Mouse (Mus musculus) embryonic facial prominence, embryonic 10.5 days (tissue): ENCODE measurements around the gene Egf. TPM values are rescaled to one million over a fixed set of nuclear protein-coding genes. Genes with fewer than 3 reads are reported as not detected.

Experiments used
- DNase-seq: peaks from one replicate; pipeline ENCODE4 v3.0.0-alpha.2; 2017; ENCODE audit warnings: low spot score
- H3K27ac ChIP-seq: fragments of 300-500 bp; sonication (generic); replicated peaks from 2 replicates; pipeline ENCODE4 v1.5.1; 2016; ENCODE audit warnings: mild to moderate bottlenecking
- H3K27me3 ChIP-seq: fragments of 300-500 bp; sonication (generic); replicated peaks from 2 replicates; pipeline ENCODE4 v1.6.1; 2016; ENCODE audit warnings: low read depth, mild to moderate bottlenecking; ENCODE audit not compliant: poor library complexity, severe bottlenecking
- H3K36me3 ChIP-seq: fragments of 300-500 bp; sonication (generic); replicated peaks from 2 replicates; pipeline ENCODE4 v1.6.1; 2016; ENCODE audit warnings: mild to moderate bottlenecking, moderate library complexity
- H3K4me1 ChIP-seq: fragments of 300-500 bp; sonication (generic); 2 replicates; pipeline ENCODE4 v1.6.1; 2016
- H3K4me3 ChIP-seq: fragments of 300-500 bp; sonication (generic); 2 replicates; pipeline ENCODE4 v1.5.1; 2016; ENCODE audit warnings: mild to moderate bottlenecking, moderate library complexity
- H3K9me3 ChIP-seq: fragments of 300-500 bp; sonication (generic); 2 replicates; pipeline ENCODE4 v1.6.1; 2016; ENCODE audit warnings: mild to moderate bottlenecking
- WGBS: fragments of 180-500 bp; shearing (Covaris S2); methylation state at CpG from one replicate; pipeline ENCODE4 v1.1.7; 2016; 5-methylcytosine and 5-hydroxymethylcytosine counted together
- polyA plus RNA-seq: library from polyadenylated mRNA; unstranded; fragments of >200 nt; fragmentation: Nextera tagmentation; extraction: Ambion mirVana; gene quantifications from 2 replicates; pipeline ENCODE4 v1.2.1, GENCODE M21; 2016

The Egf gene
- polyA plus RNA-seq, 1 experiment from 2014 or later: 1.5 TPM

DNA sequence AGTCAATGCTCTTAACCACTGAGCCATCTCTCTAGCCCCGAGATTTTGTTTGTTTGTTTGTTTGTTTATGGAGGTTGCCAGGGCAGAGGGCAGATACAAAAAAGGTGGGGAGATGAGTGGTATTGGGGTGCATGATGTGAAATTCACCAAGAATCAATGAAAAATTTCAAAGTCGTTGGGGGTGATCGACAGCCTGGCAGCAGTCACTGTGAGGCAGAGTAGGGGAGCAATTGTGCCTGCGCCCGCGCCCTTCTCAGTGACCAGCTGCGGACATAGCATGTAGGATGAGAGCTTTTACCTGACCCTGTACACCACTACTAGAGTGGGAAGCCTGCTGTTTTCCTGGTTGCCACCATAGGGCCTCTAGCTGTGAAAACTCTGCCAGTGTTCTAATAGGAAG is 79.2 kb downstream of the Egf start:
- WGBS: 92% methylated on average over 7 of the region's 7 CpGs
- Histone ChIP-seq H3K4me1 (no peaks in the 10 kb centered on the region), H3K36me3 (no peaks in the 10 kb centered on the region), H3K27ac (no peak overlapping the region), H3K4me3 (no peak overlapping the region), H3K27me3 (no peaks in the 10 kb centered on the region), H3K9me3 (no peaks in the 10 kb centered on the region)
- DNase-seq: no peak

DNA sequence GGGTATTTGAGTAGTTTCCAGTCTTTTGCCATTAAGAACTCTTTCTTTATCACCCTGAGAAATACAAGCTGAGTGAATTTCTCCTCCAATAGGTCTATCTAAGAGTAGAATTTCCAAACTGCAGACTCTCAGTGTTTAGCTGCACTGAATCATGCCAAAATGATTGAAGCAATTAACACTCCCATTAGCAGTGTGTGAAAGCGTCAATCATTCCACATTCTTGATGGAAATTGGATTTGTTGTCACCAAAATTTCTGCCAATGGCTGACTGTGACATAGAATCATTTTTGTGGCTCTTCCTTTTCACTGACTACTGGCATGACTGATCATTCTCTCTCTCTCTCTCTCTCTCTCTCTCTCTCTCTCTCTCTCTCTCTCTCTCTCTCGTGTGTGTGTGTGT is 91.2 kb downstream of the Egf start:
- Histone ChIP-seq H3K36me3 (no peaks in the 10 kb centered on the region), H3K27me3 (no peaks in the 10 kb centered on the region), H3K9me3 (0 out of 2 replicates have a peak, but pooled peaks cover 3% of the 10 kb centered on the region), H3K4me1 (no peaks in the 10 kb centered on the region), H3K27ac (no peak overlapping the region), H3K4me3 (no peak overlapping the region)
- WGBS: 87% methylated on average over 2 of the region's 2 CpGs
- DNase-seq: no peak

DNA sequence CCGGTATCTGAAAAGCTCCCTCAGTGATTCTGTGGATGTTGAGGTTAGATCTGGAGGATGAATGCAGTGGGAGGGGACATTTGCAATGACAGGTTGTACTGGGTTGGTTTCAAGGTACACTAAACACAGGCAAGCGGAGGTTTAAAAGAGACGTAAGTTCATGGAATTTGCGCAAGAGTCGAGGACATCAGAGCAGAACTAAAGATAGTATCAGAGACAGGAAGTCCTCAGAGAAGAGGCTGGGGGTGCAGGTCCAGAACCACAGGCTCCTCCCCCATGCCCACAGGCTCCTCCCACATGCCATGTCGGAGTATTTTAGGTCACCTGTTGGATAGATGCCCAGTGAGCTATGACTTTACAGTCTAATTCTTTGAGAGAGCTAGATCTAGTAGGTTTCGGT is 96.3 kb downstream of the Egf start:
- no peak overlapping the region for H3K4me3 ChIP-seq
- H3K4me1 ChIP-seq: no peaks in the 10 kb centered on the region
- no peaks in the 10 kb centered on the region for H3K9me3 ChIP-seq
- no peaks in the 10 kb centered on the region for H3K27me3 ChIP-seq
- no peak overlapping the region for H3K27ac ChIP-seq
- DNase-seq: no peak
- H3K36me3 ChIP-seq: no peaks in the 10 kb centered on the region
- 93% methylated on average over 7 of the region's 7 CpGs for WGBS

DNA sequence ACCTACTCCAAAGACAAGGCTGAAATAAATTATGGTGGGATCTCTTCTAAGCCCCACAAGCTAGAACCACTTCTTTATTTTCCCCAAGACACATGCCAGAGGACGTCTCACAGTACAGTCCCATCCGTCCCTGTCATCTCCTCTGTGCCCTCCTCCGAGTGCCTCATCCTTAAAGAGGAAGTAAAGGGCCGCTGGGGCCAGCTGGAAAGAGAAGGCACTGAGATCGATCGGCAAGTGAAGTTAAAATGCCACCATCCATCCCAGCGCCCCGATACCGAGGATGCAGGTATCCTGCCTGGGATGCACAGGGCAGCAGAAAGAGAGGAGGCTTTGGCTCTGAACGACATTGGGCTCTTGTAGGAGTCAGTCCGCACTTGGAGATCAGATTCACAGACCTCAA is 97.3 kb downstream of the Egf start:
- 92% methylated on average over 11 of the region's 11 CpGs for WGBS
- no peaks in the 10 kb centered on the region for H3K9me3 ChIP-seq
- H3K36me3 ChIP-seq: no peaks in the 10 kb centered on the region
- no peak for DNase-seq
- H3K27ac ChIP-seq: no peak overlapping the region
- H3K4me3 ChIP-seq: no peak overlapping the region
- H3K4me1 ChIP-seq: no peaks in the 10 kb centered on the region
- H3K27me3 ChIP-seq: no peaks in the 10 kb centered on the region

DNA sequence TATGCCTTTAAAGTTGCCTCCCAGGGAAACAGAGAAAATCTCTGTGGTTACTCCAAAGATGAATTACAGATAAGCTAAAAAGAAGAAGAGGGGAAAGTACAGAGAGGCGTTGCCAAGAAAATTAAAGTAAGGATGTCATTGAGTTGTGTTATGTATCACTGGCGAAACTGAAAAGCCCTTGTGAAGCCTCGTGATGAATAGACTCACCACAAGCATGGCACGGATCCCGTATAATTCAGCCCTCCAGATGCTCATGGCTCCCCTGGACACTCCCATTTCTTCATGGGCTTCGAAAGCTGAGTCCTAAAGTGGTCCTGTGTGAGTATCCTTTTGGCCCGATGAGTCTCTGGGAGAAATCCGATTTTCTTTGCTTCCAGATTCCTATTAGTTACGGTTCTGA is 97.9 kb downstream of the Egf start:
- 92% methylated on average over 9 of the region's 9 CpGs for WGBS
- DNase-seq: no peak
- H3K27me3 ChIP-seq: no peaks in the 10 kb centered on the region
- no peaks in the 10 kb centered on the region for H3K4me1 ChIP-seq
- H3K4me3 ChIP-seq: no peak overlapping the region
- H3K27ac ChIP-seq: no peak overlapping the region
- H3K36me3 ChIP-seq: no peaks in the 10 kb centered on the region
- no peaks in the 10 kb centered on the region for H3K9me3 ChIP-seq

DNA sequence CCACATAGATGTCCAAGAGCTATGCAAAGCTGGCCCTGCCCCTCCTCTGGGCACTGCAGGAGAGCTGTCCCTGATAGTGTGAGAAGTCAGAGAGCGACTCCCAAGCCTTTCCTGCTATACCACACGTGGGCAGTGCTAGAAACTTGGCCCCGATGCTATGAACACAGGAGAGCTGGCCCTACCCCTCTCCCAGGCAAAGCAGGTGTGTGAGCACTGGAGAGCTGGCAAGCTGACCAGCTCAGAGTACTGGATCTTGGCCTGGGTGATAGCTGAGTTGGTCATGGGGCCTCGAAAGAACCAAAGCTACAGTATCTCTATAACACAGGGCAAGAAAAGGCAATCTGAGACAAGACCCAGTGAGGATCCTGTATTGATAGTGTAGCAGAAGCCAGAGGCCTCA is 98.6 kb downstream of the Egf start:
- Histone ChIP-seq H3K9me3 (no peaks in the 10 kb centered on the region), H3K27ac (no peak overlapping the region), H3K4me3 (no peak overlapping the region), H3K27me3 (no peaks in the 10 kb centered on the region), H3K4me1 (no peaks in the 10 kb centered on the region), H3K36me3 (no peaks in the 10 kb centered on the region)
- no peak for DNase-seq
- WGBS: 79% methylated on average over 4 of the region's 4 CpGs

DNA sequence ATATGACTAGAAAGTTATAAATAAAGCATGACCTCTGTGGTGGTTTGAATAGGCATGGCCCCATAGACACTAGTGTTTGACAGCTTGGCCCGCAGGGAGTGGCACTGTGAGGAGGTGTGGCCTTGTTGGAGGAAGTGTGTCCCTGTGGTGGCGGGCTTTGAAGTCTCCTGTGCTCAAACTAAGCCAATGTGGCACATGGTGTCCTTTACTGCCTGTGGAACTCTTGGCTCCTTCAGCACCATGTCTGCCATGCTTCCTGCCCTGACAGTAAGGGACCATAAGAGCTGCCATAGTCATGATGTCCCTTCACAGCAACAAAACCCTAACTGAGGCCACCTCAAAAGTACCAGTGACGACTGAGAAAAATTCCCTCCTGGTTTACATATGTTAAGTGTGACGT is 102.6 kb downstream of the Egf start:
- 88% methylated on average over 4 of the region's 4 CpGs for WGBS
- no peaks in the 10 kb centered on the region for H3K9me3 ChIP-seq
- DNase-seq: no peak
- no peaks in the 10 kb centered on the region for H3K27me3 ChIP-seq
- peaks cover 15% of the 10 kb centered on the region; the same call in 1 of the 2 replicates for H3K4me1 ChIP-seq
- H3K4me3 ChIP-seq: no peak overlapping the region
- H3K36me3 ChIP-seq: no peaks in the 10 kb centered on the region
- no peak overlapping the region for H3K27ac ChIP-seq

DNA sequence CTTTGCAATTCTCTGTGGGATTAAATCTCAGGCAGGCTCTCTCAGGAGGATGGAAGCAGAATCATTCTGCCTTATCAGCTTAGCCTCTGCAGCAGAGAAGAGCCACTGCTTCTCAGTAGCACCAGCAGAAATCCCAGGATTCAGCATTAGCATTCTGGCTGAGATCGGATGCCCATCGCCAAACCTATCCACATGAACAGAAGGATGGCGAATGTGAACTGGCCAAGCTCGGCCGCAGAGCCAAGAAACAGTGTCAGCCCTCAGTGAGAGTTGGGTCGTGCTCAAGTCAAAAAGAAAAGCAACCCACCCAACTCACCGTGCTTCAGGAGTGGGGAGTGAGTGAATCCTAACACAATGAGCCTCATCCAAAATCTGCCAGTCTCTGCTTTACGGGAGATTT is 103.4 kb downstream of the Egf start:
- no peak overlapping the region for H3K4me3 ChIP-seq
- 91% methylated on average over 8 of the region's 8 CpGs for WGBS
- no peaks in the 10 kb centered on the region for H3K9me3 ChIP-seq
- H3K4me1 ChIP-seq: peaks cover 17% of the 10 kb centered on the region; the same call in 1 of the 2 replicates
- DNase-seq: no peak
- no peak overlapping the region for H3K27ac ChIP-seq
- H3K36me3 ChIP-seq: no peaks in the 10 kb centered on the region
- no peaks in the 10 kb centered on the region for H3K27me3 ChIP-seq

DNA sequence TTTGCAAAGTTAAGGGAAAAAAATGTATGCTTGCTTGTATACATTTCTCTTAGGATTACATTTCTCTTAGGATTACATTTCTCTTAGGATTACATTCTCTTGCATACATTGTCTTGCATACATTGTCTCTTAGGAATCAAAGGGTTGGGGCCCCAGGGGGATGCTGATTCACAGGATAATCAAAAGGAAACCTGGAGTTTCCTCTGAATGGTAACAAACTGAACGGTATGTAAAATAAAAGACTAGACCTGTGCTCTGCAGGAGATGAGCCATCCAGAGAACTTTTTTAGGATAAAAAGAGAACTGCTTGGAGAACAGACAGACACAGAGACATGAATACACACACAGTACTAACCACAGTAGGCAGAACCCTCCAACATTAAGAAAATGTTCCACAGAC is 104.2 kb downstream of the Egf start:
- H3K36me3 ChIP-seq: no peaks in the 10 kb centered on the region
- H3K27ac ChIP-seq: no peak overlapping the region
- no peak for DNase-seq
- H3K4me3 ChIP-seq: no peak overlapping the region
- no peaks in the 10 kb centered on the region for H3K9me3 ChIP-seq
- WGBS: 22% methylated on average over 1 of the region's 1 CpGs
- H3K4me1 ChIP-seq: peaks cover 17% of the 10 kb centered on the region; the same call in 1 of the 2 replicates
- H3K27me3 ChIP-seq: no peaks in the 10 kb centered on the region

DNA sequence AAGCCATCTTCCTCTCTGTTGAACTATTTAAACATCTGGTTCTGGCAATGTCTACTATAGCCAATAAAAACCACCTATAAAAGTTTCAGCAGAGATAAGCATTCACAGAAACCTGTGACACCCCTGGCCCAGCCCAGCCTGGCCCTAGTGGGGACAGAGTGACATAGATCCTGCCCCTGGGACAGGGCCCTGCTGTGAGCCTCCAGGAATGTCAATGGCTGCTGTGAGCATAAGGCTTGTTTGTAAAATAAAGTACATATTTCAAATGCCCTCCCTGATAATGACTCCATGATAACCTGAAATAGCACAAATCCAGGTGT is 104.9 kb downstream of the Egf start:
- H3K36me3 ChIP-seq: no peaks in the 10 kb centered on the region
- H3K9me3 ChIP-seq: no peaks in the 10 kb centered on the region
- no peak for DNase-seq
- H3K27ac ChIP-seq: no peak overlapping the region
- no peak overlapping the region for H3K4me3 ChIP-seq
- H3K27me3 ChIP-seq: no peaks in the 10 kb centered on the region
- H3K4me1 ChIP-seq: peaks cover 23% of the 10 kb centered on the region; the same call in 1 of the 2 replicates

DNA sequence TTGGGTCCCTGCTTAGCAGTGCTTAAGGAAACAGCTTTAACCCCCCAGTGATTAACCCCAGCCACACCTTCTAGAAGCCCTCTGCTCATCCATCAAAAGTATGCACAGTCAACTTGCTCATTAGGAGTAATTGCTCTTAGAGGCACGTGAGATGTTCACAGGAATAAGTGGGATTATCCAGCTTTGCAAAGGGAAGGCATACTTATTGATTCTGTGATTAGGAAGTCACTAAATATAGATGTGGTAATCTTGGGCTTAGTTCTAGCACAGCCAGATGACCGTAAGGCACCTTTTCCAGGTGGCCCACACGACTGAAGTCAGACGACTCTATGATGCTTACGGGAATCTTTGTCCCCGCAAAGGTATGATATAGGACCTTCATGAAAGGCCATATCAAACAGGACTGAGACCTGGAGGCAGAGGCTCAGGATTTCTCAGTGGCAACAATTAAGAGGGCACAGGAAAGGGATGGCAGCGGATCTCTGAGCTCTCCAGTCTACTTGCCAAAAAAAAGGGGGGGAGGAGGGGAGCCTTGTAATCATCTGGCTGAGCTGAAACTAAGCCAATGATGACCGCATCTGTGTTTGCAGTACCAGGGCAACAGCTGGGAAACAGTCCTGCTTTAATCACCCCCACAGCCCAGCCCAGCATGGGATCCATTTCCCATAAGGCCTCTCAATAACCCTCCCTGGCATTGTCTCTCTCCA is 105.4 kb downstream of the Egf start:
- Histone ChIP-seq H3K4me1 (peaks cover 23% of the 10 kb centered on the region; the same call in 1 of the 2 replicates), H3K4me3 (no peak overlapping the region), H3K9me3 (no peaks in the 10 kb centered on the region), H3K27me3 (no peaks in the 10 kb centered on the region), H3K36me3 (no peaks in the 10 kb centered on the region), H3K27ac (no peak overlapping the region)
- WGBS: 61% methylated on average over 8 of the region's 8 CpGs
- peak; percentile 15 for DNase-seq

DNA sequence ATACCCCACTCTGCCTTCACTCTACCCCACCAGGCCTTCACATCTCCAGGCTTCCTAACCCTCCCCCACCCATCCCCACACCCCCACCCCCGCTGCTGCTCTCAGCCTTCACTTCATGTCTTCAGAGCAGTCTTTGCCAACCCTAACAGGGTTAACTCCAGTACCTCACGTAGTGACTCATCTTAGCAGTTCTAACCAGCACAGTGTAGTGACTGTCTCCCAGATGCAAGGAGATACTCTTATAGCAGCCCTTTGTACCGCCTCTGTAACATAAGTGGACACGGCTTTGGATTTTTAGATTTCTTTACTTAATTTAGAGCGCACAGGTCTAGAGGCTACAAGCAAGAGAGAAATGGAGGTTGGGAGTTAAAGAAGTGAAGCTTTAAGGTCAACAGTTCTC is 106.5 kb downstream of the Egf start:
- no peak for DNase-seq
- H3K36me3 ChIP-seq: no peaks in the 10 kb centered on the region
- H3K27me3 ChIP-seq: no peaks in the 10 kb centered on the region
- H3K4me1 ChIP-seq: peaks cover 23% of the 10 kb centered on the region; the same call in 1 of the 2 replicates
- no peak overlapping the region for H3K4me3 ChIP-seq
- no peak overlapping the region for H3K27ac ChIP-seq
- WGBS: 72% methylated on average over 5 of the region's 5 CpGs
- H3K9me3 ChIP-seq: no peaks in the 10 kb centered on the region

DNA sequence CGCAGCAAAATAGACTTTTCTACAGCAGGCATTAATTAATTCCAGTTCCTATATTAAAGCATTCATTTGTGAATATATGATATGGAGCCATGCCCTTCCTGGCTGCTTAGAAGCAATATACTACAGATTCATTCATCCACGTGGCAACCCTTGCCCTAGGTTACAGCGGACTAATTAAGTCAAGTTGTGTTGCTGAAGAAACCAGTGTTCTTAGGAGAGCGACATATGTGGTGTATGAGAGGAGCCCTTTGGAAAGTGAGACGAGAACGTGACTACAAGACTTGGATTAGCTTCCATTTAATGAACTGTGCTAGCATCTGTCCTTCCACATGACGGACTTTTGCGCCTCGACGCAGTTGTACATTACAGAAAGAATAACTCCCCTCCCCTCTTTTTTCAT is 107.8 kb downstream of the Egf start:
- Histone ChIP-seq H3K27me3 (no peaks in the 10 kb centered on the region), H3K4me1 (peaks cover 23% of the 10 kb centered on the region; the same call in 1 of the 2 replicates), H3K9me3 (no peaks in the 10 kb centered on the region), H3K36me3 (no peaks in the 10 kb centered on the region), H3K27ac (no peak overlapping the region), H3K4me3 (no peak overlapping the region)
- WGBS: 82% methylated on average over 10 of the region's 10 CpGs
- no peak for DNase-seq
